ENCODE assay signal across 14 mouse cellular contexts in the genomic region with DNA sequence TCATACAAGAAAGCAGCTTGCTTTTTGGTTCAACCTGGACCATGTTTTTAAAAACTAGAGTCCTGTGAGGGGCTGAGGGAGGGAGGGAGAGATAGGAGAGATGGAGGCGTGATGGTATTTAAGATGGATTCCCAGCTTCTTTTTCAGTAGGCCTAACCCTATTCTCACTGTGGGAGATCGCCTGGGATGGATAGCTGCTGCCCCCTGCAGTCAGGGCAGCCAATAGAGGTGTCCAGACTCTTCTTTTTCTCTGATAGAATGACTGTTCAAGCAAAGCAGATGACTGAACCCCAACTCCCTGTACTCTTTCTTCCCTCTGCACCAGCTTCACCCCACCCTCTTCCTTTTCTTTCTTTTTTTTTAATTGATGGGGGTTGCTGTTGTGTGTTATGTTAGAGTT. TPM values are rescaled to one million over a fixed set of nuclear protein-coding genes. Genes with fewer than 3 reads are reported as not detected.
DNase-seq lines count a peak whose midpoint lies in the region; ATAC-seq and TF ChIP-seq lines count a peak whose summit lies in the region.
"Had no signal": no experiment of that assay in that cellular context is flagged by ENCODE, and none has a peak within 500 bp of the region (broad histone marks: within the 10 kb centered on the region; RNA-seq: fewer than 3 reads in every experiment).

No protein-coding gene starts in this region.

- no peak overlapping the region for H3K27ac ChIP-seq in kidney, adult 2 months (ENCODE audit: insufficient read depth, low read depth, low read length)
- H3K27ac ChIP-seq in forebrain, embryonic 13.5 days = no peak overlapping the region
- H3K27ac ChIP-seq in forebrain, embryonic 15.5 days (replicated peaks) = no peak overlapping the region
- H3K27ac ChIP-seq: forebrain, embryonic 12.5 days; limb, embryonic 13.5 days; midbrain, embryonic 10.5 days had no signal

- no peak overlapping the region for H3K9ac ChIP-seq in forebrain, embryonic 13.5 days
- no peak overlapping the region for H3K9ac ChIP-seq in forebrain, embryonic 15.5 days (replicated peaks)
- H3K9ac ChIP-seq: forebrain, embryonic 12.5 days; limb, embryonic 13.5 days had no signal

- no peaks in the 10 kb centered on the region for H3K9me3 ChIP-seq in forebrain, embryonic 13.5 days (replicated peaks)
- H3K9me3 ChIP-seq in forebrain, embryonic 15.5 days = no peaks in the 10 kb centered on the region
- H3K9me3 ChIP-seq: forebrain, embryonic 12.5 days; limb, embryonic 13.5 days; midbrain, embryonic 10.5 days had no signal

- H3K4me2 ChIP-seq in forebrain, embryonic 13.5 days = no peak overlapping the region
- no peak overlapping the region for H3K4me2 ChIP-seq in forebrain, embryonic 15.5 days (replicated peaks)
- H3K4me2 ChIP-seq: forebrain, embryonic 12.5 days; limb, embryonic 13.5 days had no signal

- no peaks in the 10 kb centered on the region for H3K4me1 ChIP-seq in kidney, adult 2 months (ENCODE audit: control insufficient read depth, insufficient read depth, low read length)
- peaks cover 6% of the 10 kb centered on the region; the same call in 1 of the 2 replicates for H3K4me1 ChIP-seq in forebrain, embryonic 13.5 days
- H3K4me1 ChIP-seq in forebrain, embryonic 15.5 days = 0 out of 2 replicates have a peak, but pooled peaks cover 2% of the 10 kb centered on the region

- peak; percentile 60 for TF ChIP-seq CTCF in kidney, adult 2 months (conservative IDR thresholded peaks at IDR 0.05; ENCODE audit: insufficient read depth, insufficient read length, low read depth, low read length)

- WGBS in kidney, adult 2 months = 57% methylated on average over 2 of the region's 2 CpGs
- WGBS in forebrain, embryonic 13.5 days = 40% methylated on average over 2 of the region's 2 CpGs
- WGBS in forebrain, embryonic 15.5 days = 57% methylated on average over 2 of the region's 2 CpGs

- no peak for TF ChIP-seq POLR2A in kidney, adult 2 months (IDR thresholded peaks at IDR 0.05; ENCODE audit: low read depth, low read length)

- DNase-seq in adrenal gland, postnatal 10 days = peak; percentile 21
- no peak for DNase-seq in adrenal gland, postnatal 4 days (ENCODE audit: low spot score in 2 of 2)
- peak; percentile 36 for DNase-seq in kidney, adult 2 months
- no peak for DNase-seq in kidney, postnatal 14 days
- peak; percentile 54 for DNase-seq in 416B (ENCODE audit: low read depth)
- DNase-seq in induced T-regulatory cell, adult 2 months (ENCODE audit: low read depth) = peak; percentile 12
- DNase-seq: spleen, adult 18-20 months had no signal

- no peaks in the 10 kb centered on the region for H3K36me3 ChIP-seq in kidney, adult 2 months (ENCODE audit: control insufficient read depth, insufficient read depth, low read length)
- no peaks in the 10 kb centered on the region for H3K36me3 ChIP-seq in forebrain, embryonic 13.5 days (ENCODE audit: poor library complexity, severe bottlenecking)
- H3K36me3 ChIP-seq in forebrain, embryonic 15.5 days = no peaks in the 10 kb centered on the region
- H3K36me3 ChIP-seq: forebrain, embryonic 12.5 days; limb, embryonic 13.5 days; midbrain, embryonic 10.5 days had no signal

- H3K4me3 ChIP-seq in kidney, adult 2 months (ENCODE audit: insufficient read depth, low read depth, low read length) = no peak overlapping the region
- H3K4me3 ChIP-seq in forebrain, embryonic 13.5 days = no peak overlapping the region
- H3K4me3 ChIP-seq in forebrain, embryonic 15.5 days = no peak overlapping the region
- H3K4me3 ChIP-seq: forebrain, embryonic 12.5 days; limb, embryonic 13.5 days; midbrain, embryonic 10.5 days had no signal

- H3K27me3 ChIP-seq in kidney, adult 2 months (replicated peaks; ENCODE audit: control insufficient read depth, insufficient read depth, low read length) = no peaks in the 10 kb centered on the region
- peaks cover 69% of the 10 kb centered on the region for H3K27me3 ChIP-seq in forebrain, embryonic 13.5 days
- H3K27me3 ChIP-seq in forebrain, embryonic 15.5 days = peaks cover 13% of the 10 kb centered on the region

- no peak for ATAC-seq in forebrain, embryonic 13.5 days
- no peak for ATAC-seq in forebrain, embryonic 15.5 days (replicated peaks)

RNA-seq across cellular contexts. Expression of a gene that starts 23.1 kb away (rescaled TPM):
- 1 to 10 TPM; 1.7 to 1.9 TPM for total RNA-seq in adrenal gland, postnatal 10 days (2021)
- 1 to 10 TPM; 4.6 to 4.9 TPM for total RNA-seq in adrenal gland, postnatal 4 days (2021)
- polyA plus RNA-seq in kidney, adult 2 months (2012; rRNA removed) = 3.1 and 5.0 TPM in 2 replicates
- 1.3 and 2.4 TPM in 2 replicates for polyA plus RNA-seq in forebrain, embryonic 13.5 days (2015; fragmentation: Nextera tagmentation; extraction: Ambion mirVana)
- 0.85 and 0.88 TPM in 2 replicates for polyA plus RNA-seq in forebrain, embryonic 15.5 days (2015; fragmentation: Nextera tagmentation; extraction: Ambion mirVana)
- total RNA-seq: hematopoietic stem cell, adult 5-6 weeks; neutrophil, adult 5-6 weeks had no signal

Comparison
In these comparisons a context has a peak if more than half of its experiments do, and no peak if none do; other contexts are left out.
1. DNase-seq: peak in adrenal gland, postnatal 10 days (single experiment), kidney, adult 2 months (single experiment), 416B (single experiment) and induced T-regulatory cell, adult 2 months (single experiment); none in adrenal gland, postnatal 4 days (0 of 2) and kidney, postnatal 14 days (single experiment).